Mouse (Mus musculus): Measurements from ENCODE around the gene Angpt4.

GRCm38 (mm10) chr2:151909386-151909785 lies 1.6 kb upstream of the Angpt4 start:
- TF ChIP-seq POLR2A (IDR thresholded peaks at IDR 0.05; ENCODE audit: low read depth, low read length), result no peak
- no peak for TF ChIP-seq CTCF (IDR thresholded peaks at IDR 0.05; ENCODE audit: borderline replicate concordance, insufficient read depth, low read length)
